Mouse (Mus musculus) naive thymus-derived CD4-positive, alpha-beta T cell, adult 2 months (primary cell): ENCODE measurements around the gene Zfp282.
A peak's percentile ranks its signal among the peaks of the same experiment; 100 is the strongest.
"Not testable (repeated sequence)": the region's sequence is repeated elsewhere in the genome, so short reads cannot be mapped to it uniquely, and the experiment has no call there.

ENCODE experiments used
- DNase-seq: peaks from one replicate; pipeline ENCODE4 v3.0.0-alpha.2; 2011; ENCODE audit warnings: low read depth

The Zfp282 gene

DNA sequence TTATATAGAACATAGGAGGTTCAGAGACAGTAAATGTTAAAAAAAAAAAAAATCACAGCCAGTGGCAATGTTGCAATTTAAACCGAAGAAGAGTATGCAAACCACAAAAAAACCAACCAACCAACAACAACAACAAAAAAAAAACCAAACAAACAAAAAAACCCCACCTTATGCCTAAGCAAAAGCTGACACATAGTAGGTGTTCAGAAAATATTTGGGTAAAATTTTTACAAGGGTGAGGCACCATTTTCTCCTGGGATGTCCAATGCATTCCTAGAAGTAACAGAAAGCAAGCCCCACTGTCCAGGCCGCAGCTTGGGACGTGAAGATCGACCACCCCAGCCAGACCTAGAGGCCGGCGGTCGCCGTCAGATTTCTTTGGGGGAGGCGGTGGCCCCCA, at the start of gene Zfp282:
TSS of gene Zfp282 (plus strand) at position 147 of the 400 bp plus-strand sequence.
- DNase-seq: no peak

GRCm38 (mm10) chr6:47827462-47827861, 49.5 kb upstream of the Zfp282 start:
- no peak for DNase-seq

DNA sequence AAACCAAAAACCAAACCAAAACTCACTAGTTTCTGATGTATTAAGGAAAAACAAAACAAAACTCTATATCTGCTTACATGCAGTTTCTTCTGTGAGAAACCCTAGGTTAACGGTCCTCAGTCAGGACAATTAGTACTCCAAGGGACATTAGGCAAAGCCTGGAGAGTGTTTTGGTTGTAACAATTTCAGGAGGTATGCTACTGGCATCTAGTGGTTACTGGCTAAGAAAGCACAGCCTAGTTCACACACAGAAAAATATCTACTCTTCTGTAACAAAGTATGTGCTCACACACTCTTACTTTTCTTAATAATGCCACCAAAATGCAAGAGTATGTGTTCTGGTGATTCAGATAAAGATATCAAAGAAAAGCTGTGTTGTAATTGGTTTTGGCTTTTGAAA, 48.1 kb upstream of the Zfp282 start:
- DNase-seq: peak; percentile 34

DNA sequence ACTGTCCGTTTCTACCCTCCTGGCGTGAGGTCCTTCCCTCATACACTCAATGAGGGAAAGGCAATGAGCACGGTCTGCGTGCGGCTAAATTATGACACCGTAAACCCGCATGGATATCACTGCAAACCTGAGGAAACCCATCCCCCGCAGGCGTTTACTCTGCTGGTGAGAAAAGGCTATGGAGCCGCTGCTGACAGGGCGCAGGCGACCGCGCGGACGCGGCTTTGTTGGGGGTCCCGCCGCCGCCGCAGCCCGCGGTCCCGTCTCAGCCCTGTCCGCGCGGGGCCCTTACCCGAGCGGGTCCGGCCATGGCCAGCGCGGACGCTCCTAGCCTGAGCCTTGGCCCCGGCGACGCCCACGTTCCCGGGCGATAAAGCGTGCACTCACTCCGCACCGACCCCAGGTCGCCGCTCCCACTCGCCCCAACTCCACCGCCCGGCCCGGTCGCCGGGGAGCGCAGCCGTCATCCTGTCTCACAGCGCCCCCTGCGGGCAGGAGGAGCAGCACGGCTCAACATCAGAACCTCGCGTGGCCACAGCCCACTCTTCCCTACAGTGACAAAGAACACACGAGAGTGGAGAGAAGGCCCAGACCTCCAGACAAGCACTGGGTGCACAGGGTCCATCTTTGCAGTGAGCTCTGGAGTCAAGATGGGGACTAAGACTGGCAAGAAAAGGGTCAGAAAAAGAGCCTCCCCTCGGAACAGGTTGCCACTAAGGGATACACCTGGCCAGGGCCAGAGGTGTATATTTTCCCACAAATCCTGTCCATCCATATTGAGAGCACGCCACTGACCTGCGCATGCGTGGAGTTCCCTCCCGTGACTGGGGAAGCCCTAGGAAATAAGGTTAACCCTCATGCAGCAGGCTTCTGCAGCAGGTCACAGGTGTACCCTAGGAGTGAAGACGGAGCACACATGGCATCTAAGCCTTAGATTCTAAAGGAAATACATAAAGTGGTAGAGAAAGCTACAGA, 46.6 kb upstream of the Zfp282 start, which contains the start of gene Zfp786:
TSS of gene Zfp786 (minus strand) at position 764 of the 975 bp plus-strand sequence.
- DNase-seq: peak; percentile 93

DNA sequence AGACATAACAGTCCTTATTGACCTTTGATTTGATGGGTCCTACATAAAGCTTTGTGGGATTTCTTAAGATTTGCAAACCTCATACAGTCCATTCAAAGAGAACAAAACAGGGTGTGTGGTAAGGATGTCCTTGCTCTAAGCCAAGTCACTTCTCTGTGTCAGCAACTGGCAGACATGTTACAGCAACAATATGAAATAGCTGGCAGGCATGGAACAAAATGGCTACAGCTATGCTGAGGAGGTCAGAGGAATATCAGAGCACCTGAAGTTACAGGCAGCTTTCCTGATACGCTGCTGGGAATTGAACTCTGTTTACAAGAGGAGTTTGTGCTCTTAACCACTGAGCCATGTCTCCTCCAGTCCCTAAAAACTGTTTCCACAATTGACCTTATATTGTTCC, 44.8 kb upstream of the Zfp282 start:
- DNase-seq: no peak

DNA sequence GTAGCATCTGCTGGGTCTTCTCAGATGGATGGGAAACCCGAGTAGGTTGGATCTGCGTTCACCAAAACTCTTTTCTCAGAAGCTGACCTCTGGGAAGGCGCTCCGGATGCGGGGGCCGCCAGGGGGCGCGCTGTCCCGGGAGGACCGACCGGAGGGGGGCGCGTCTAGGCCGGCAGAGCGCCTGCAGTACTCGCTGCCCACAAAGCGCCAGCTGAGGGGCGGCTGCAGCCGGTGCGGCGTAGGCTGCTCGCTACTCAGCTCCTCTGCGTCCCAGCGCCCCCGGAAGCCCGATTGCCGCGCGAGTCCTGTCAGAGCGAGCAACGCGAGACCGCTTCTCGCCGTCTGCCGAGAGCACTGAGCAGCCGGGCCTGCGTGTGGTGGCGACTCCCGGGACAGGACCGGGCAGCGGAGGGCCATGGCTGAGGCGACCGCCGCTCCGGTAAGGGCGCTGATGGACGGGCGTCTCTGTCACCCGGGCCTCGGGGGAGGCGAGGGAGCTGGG, 41.5 kb upstream of the Zfp282 start, which contains the start of gene Zfp398:
TSS of gene Zfp398 (plus strand) at position 180 of the 502 bp plus-strand sequence.
- DNase-seq: peak; percentile 95

DNA sequence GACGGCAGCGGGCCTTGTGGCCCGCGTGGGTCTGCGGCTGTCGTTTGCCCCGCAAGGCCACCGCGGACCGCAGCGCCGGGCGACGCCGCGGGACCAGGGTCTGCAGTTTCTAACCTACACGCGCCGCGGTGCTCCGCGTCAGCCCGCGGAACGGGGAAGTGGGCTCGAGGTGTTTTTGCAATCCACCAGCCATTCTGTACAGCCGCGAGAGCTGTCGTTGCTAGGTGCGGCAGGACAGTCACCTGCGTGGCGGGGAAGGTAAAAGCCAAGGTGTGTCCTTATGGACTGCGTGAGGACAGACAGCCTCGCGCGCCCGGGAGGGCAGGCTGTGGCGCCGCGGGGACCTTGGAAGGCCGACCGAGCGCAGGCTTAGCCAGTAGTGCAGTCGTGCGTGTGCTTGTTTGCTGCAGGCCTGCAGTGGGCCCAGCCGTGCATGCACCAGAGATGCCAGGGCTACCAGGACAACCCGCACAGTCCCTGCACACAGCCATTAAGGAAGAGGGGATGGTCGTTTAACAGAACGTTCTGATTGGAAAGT, 41.0 kb upstream of the Zfp282 start:
- peak; percentile 72 for DNase-seq

- no peak for DNase-seq
Observed at GRCm38 (mm10) chr6:47837630-47838029, 39.4 kb upstream of the Zfp282 start.

GRCm38 (mm10) chr6:47841077-47841476, 35.9 kb upstream of the Zfp282 start:
- DNase-seq: no peak

DNA sequence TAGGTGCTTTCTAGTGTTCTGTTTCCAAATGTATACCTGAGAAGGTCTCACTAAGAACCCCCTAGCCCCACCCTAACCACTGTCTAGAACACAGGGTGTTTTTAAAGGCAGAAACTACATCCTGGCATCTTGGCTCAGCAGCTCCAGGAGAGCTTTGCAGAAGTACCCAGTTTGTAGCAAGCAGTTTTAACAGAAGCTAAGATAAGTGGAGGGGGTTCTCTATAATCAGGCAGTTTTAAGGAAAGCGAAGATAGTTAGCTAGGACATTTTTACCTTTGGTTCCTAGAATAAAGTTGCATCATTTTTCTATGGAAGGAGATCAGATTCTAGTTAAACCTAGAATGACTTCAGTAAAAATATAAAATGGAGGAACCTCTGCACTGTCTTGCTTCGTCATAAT, 35.2 kb upstream of the Zfp282 start:
- DNase-seq: no peak

- no peak for DNase-seq
Observed at GRCm38 (mm10) chr6:47842337-47842736, 34.7 kb upstream of the Zfp282 start.

- DNase-seq: no peak
Observed at GRCm38 (mm10) chr6:47845779-47846178, 31.2 kb upstream of the Zfp282 start.

DNA sequence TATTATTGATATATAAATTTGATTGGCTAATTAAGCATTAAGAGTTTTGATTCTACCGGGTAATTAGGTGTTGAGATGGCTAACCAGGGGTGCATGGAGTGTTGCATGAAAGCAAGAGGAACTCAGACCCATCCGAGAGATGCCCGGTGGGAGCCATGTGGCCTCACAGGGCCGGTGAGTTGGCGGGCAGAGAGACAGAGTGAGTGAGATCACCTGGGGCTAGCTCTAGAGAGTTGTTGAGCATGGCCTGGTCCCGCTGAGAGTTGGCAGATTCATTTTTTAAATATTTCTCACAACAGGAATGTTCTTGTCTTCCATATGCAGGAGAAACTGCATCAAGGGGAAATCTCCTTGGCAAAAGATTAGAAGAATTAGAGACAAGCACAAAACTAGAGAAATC, 19.8 kb upstream of the Zfp282 start:
- DNase-seq: no peak

- DNase-seq: not testable (repeated sequence)
Observed at GRCm38 (mm10) chr6:47857729-47858128, 19.3 kb upstream of the Zfp282 start.

- no peak for DNase-seq
Observed at GRCm38 (mm10) chr6:47872266-47872665, 4.7 kb upstream of the Zfp282 start.

- DNase-seq: peak; percentile 74
Observed at GRCm38 (mm10) chr6:47877461-47878132, 593 bp downstream of the Zfp282 start.

DNA sequence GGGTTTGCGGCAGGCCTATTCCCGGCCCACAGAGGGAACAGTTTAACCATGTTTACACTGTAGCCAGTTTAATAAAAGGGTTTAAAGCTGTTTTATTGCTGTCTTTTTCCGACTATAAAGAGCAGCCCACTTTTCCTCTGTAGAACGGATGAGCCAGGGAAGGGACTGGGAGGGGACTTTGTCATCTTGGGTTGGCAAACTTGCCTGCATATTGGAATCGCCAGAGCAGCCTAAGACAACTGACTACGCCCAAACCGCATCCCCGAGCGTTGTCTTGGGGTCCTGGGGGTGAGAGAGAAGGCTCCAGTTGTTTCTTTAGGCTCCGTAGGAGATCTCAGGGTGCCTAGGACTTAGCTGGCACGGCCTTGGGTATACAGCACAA, 1.1 kb downstream of the Zfp282 start:
- DNase-seq: peak; percentile 36

DNA sequence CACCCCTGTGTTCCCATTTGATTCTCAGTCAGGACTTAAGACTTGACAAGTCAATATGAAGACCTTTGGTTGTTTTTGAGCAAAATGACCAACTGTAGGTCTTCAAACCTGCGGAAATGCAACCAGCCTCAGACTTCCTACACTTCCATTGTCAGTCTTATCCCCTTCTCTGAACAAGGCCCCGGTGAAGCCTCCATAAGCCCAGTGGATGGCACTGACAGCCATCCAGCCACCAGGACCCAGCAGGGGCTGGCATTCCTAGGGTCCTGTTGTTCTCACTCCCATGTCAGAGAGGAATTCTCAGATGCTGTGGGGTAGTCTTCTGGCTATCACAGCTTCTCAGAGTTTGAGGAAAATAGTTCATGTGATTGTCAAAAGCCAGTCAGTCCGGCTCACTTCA, 1.6 kb downstream of the Zfp282 start:
- DNase-seq: no peak

GRCm38 (mm10) chr6:47879049-47879716, 2.2 kb downstream of the Zfp282 start:
- DNase-seq: no peak

GRCm38 (mm10) chr6:47880166-47880565, 3.2 kb downstream of the Zfp282 start:
- no peak for DNase-seq

DNA sequence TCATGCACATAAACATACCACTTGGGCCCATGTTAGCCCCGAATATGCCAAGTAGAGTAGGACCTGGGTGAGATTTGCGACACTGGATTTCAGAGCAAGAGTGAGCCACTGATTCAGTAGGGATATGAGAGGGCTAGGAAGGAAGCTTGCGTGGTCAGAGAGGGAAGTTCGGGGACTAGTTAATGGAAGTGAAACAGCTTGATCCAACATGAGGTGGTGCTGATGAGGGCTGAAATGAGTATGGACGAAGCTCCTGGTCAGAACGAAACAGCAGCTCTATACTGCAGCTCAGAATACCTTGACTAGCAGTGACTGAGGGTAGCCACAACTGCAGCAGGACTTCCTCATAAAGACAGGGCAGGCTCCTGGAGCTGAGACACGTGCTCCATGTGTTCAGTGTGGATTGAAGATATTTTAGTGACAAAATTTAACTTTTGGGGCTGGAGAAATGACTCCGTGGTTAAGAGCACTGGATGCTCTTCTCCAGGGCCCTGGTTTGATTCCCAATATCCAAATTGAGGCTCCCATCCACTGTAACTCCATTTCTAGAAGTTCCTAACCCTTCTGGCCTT, 11.9 kb downstream of the Zfp282 start:
- no peak for DNase-seq

DNA sequence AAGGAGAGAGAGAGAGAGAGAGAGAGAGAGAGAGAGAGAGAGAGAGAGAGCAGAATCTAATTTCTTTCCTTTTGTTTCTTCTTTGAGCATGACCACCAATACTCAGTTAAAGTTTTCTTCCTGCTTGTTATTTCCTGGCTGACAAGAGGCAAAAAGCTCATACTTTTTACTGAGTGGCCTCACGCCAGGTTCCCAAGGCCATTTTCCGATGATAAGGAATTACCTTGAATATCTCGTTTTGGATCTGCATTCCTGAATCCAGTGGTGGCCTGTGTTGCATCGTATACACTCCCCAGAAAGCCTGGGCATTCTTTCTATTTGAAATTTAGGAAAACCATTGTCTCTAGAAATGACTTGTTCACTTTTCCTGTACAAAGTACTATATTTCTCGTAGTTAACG, 22.4 kb downstream of the Zfp282 start:
- no peak for DNase-seq
